Mouse (Mus musculus): ENCODE data around the gene Mov10. TPM values are rescaled to one million over a fixed set of nuclear protein-coding genes. Genes with fewer than 3 reads are reported as not detected.

The Mov10 gene
- total and polyA plus RNA-seq, 2 experiments, result 9.3 to 15.9 TPM

- H3K9ac ChIP-seq (ENCODE audit: low read depth, low read length), result no peak overlapping the region
- no peak overlapping the region for H3K4me3 ChIP-seq (ENCODE audit: insufficient read depth, low read depth, low read length)
- H3K27me3 ChIP-seq (ENCODE audit: control insufficient read depth, insufficient read depth, low read length), result no peaks in the 10 kb centered on the region
- no peak for DNase-seq (ENCODE audit: extremely low read depth, low read depth, low spot score)
- WGBS, result 97% methylated on average over 10 of the region's 10 CpGs
- no peak overlapping the region for H3K27ac ChIP-seq (replicated peaks; ENCODE audit: insufficient read depth, low read depth, low read length)
- H3K36me3 ChIP-seq (ENCODE audit: control insufficient read depth, insufficient read depth, low read length), result peaks cover 15% of the 10 kb centered on the region
- TF ChIP-seq CTCF (IDR thresholded peaks at IDR 0.05; ENCODE audit: low read depth, low read length) (no peak), POLR2A (IDR thresholded peaks at IDR 0.05; ENCODE audit: extremely low read depth, insufficient read depth, low read length) (no peak)
- no peaks in the 10 kb centered on the region for H3K4me1 ChIP-seq (ENCODE audit: control insufficient read depth, insufficient read depth, low read length)
- H3K79me2 ChIP-seq (ENCODE audit: control insufficient read depth, insufficient read depth, low read length), result no peaks in the 10 kb centered on the region
These were observed 14.1 kb downstream of the Mov10 start for GRCm38 (mm10) chr3:104804312-104804711.

GRCm38 (mm10) chr3:104801481-104801880, 16.9 kb downstream of the Mov10 start:
- Histone ChIP-seq H3K4me1 (ENCODE audit: control insufficient read depth, insufficient read depth, low read length) (no peaks in the 10 kb centered on the region), H3K27ac (replicated peaks; ENCODE audit: insufficient read depth, low read depth, low read length) (no peak overlapping the region), H3K4me3 (ENCODE audit: insufficient read depth, low read depth, low read length) (no peak overlapping the region), H3K36me3 (ENCODE audit: control insufficient read depth, insufficient read depth, low read length) (peaks cover 19% of the 10 kb centered on the region), H3K9ac (ENCODE audit: low read depth, low read length) (no peak overlapping the region), H3K27me3 (ENCODE audit: control insufficient read depth, insufficient read depth, low read length) (no peaks in the 10 kb centered on the region), H3K79me2 (ENCODE audit: control insufficient read depth, insufficient read depth, low read length) (no peaks in the 10 kb centered on the region)
- no peak for DNase-seq (ENCODE audit: extremely low read depth, low read depth, low spot score)
- WGBS, result 93% methylated on average over 6 of the region's 6 CpGs
- TF ChIP-seq POLR2A (IDR thresholded peaks at IDR 0.05; ENCODE audit: extremely low read depth, insufficient read depth, low read length), result no peak
- no peak for TF ChIP-seq CTCF (IDR thresholded peaks at IDR 0.05; ENCODE audit: low read depth, low read length)

- TF ChIP-seq POLR2A (IDR thresholded peaks at IDR 0.05; ENCODE audit: extremely low read depth, insufficient read depth, low read length) (no peak), CTCF (IDR thresholded peaks at IDR 0.05; ENCODE audit: low read depth, low read length) (no peak)
- Histone ChIP-seq H3K27me3 (ENCODE audit: control insufficient read depth, insufficient read depth, low read length) (no peaks in the 10 kb centered on the region), H3K27ac (replicated peaks; ENCODE audit: insufficient read depth, low read depth, low read length) (no peak overlapping the region), H3K9ac (ENCODE audit: low read depth, low read length) (no peak overlapping the region), H3K36me3 (ENCODE audit: control insufficient read depth, insufficient read depth, low read length) (peaks cover 19% of the 10 kb centered on the region), H3K4me1 (ENCODE audit: control insufficient read depth, insufficient read depth, low read length) (no peaks in the 10 kb centered on the region), H3K79me2 (ENCODE audit: control insufficient read depth, insufficient read depth, low read length) (no peaks in the 10 kb centered on the region), H3K4me3 (ENCODE audit: insufficient read depth, low read depth, low read length) (no peak overlapping the region)
- no peak for DNase-seq (ENCODE audit: extremely low read depth, low read depth, low spot score)
- WGBS, result 95% methylated on average over 11 of the region's 11 CpGs
These were observed 17.7 kb downstream of the Mov10 start for GRCm38 (mm10) chr3:104800681-104801080.

- no peak overlapping the region for H3K27ac ChIP-seq (replicated peaks; ENCODE audit: insufficient read depth, low read depth, low read length)
- H3K27me3 ChIP-seq (ENCODE audit: control insufficient read depth, insufficient read depth, low read length), result no peaks in the 10 kb centered on the region
- no peak overlapping the region for H3K9ac ChIP-seq (ENCODE audit: low read depth, low read length)
- peaks cover 16% of the 10 kb centered on the region for H3K36me3 ChIP-seq (ENCODE audit: control insufficient read depth, insufficient read depth, low read length)
- peaks cover 9% of the 10 kb centered on the region for H3K4me1 ChIP-seq (ENCODE audit: control insufficient read depth, insufficient read depth, low read length)
- no peak for TF ChIP-seq POLR2A (IDR thresholded peaks at IDR 0.05; ENCODE audit: extremely low read depth, insufficient read depth, low read length)
- TF ChIP-seq CTCF (IDR thresholded peaks at IDR 0.05; ENCODE audit: low read depth, low read length), result no peak
- H3K4me3 ChIP-seq (ENCODE audit: insufficient read depth, low read depth, low read length), result no peak overlapping the region
- WGBS, result 68% methylated on average over 15 of the region's 15 CpGs
- DNase-seq (ENCODE audit: extremely low read depth, low read depth, low spot score), result no peak
- H3K79me2 ChIP-seq (ENCODE audit: control insufficient read depth, insufficient read depth, low read length), result no peaks in the 10 kb centered on the region
These were observed 21.8 kb downstream of the Mov10 start for GRCm38 (mm10) chr3:104796430-104797082.

GRCm38 (mm10) chr3:104795661-104796340, 22.6 kb downstream of the Mov10 start:
- no peak overlapping the region for H3K27ac ChIP-seq (replicated peaks; ENCODE audit: insufficient read depth, low read depth, low read length)
- DNase-seq (ENCODE audit: extremely low read depth, low read depth, low spot score), result no peak
- 79% methylated on average over 15 of the region's 15 CpGs for WGBS

More at GRCm38 (mm10) chr3:104795661-104796340, 22.6 kb downstream of the Mov10 start:
- TF ChIP-seq CTCF (IDR thresholded peaks at IDR 0.05; ENCODE audit: low read depth, low read length) (no peak), POLR2A (IDR thresholded peaks at IDR 0.05; ENCODE audit: extremely low read depth, insufficient read depth, low read length) (no peak)
- Histone ChIP-seq H3K4me3 (ENCODE audit: insufficient read depth, low read depth, low read length) (no peak overlapping the region), H3K27me3 (ENCODE audit: control insufficient read depth, insufficient read depth, low read length) (no peaks in the 10 kb centered on the region), H3K79me2 (ENCODE audit: control insufficient read depth, insufficient read depth, low read length) (no peaks in the 10 kb centered on the region), H3K36me3 (ENCODE audit: control insufficient read depth, insufficient read depth, low read length) (peaks cover 12% of the 10 kb centered on the region; the same call in 1 of the 2 replicates), H3K9ac (ENCODE audit: low read depth, low read length) (no peak overlapping the region), H3K4me1 (ENCODE audit: control insufficient read depth, insufficient read depth, low read length) (peaks cover 9% of the 10 kb centered on the region)
